Mouse (Mus musculus) hindbrain, embryonic 10.5 days (tissue): ENCODE data around the gene Nme7. TPM values are rescaled to one million over a fixed set of nuclear protein-coding genes. Genes with fewer than 3 reads are reported as not detected.

Experiments
- DNase-seq: peaks from one replicate; pipeline ENCODE4 v3.0.0-alpha.2; 2017; ENCODE audit warnings: low spot score
- H3K27ac ChIP-seq: fragments of 300-500 bp; sonication (generic); 2 replicates; pipeline ENCODE4 v1.5.1; 2016; ENCODE audit warnings: mild to moderate bottlenecking, moderate library complexity
- H3K27me3 ChIP-seq: fragments of 300-500 bp; sonication (generic); 2 replicates; pipeline ENCODE4 v1.6.1; 2016; ENCODE audit warnings: mild to moderate bottlenecking; ENCODE audit not compliant: poor library complexity, insufficient read depth, severe bottlenecking
- H3K36me3 ChIP-seq: fragments of 300-500 bp; sonication (generic); 2 replicates; pipeline ENCODE4 v1.6.1; 2016; ENCODE audit warnings: mild to moderate bottlenecking, moderate library complexity
- H3K4me1 ChIP-seq: fragments of 300-500 bp; sonication (generic); replicated peaks from 2 replicates; pipeline ENCODE4 v1.6.1; 2016; ENCODE audit warnings: mild to moderate bottlenecking
- H3K4me3 ChIP-seq: fragments of 300-500 bp; sonication (generic); 2 replicates; pipeline ENCODE4 v1.5.1; 2016; ENCODE audit warnings: mild to moderate bottlenecking, moderate library complexity
- H3K9me3 ChIP-seq: fragments of 300-500 bp; sonication (generic); 2 replicates; pipeline ENCODE4 v1.6.1; 2016; ENCODE audit warnings: mild to moderate bottlenecking, moderate library complexity
- WGBS: fragments of 180-500 bp; shearing (Covaris S2); methylation state at CpG from one replicate; pipeline ENCODE4 v1.1.7; 2016; 5-methylcytosine and 5-hydroxymethylcytosine counted together
- polyA plus RNA-seq: library from polyadenylated mRNA; unstranded; fragments of >200 nt; fragmentation: Nextera tagmentation; extraction: Ambion mirVana; gene quantifications from 2 replicates; pipeline ENCODE4 v1.2.1, GENCODE M21; 2016

The Nme7 gene
- polyA plus RNA-seq, 1 experiment from 2014 or later, result 31.8 TPM

DNA sequence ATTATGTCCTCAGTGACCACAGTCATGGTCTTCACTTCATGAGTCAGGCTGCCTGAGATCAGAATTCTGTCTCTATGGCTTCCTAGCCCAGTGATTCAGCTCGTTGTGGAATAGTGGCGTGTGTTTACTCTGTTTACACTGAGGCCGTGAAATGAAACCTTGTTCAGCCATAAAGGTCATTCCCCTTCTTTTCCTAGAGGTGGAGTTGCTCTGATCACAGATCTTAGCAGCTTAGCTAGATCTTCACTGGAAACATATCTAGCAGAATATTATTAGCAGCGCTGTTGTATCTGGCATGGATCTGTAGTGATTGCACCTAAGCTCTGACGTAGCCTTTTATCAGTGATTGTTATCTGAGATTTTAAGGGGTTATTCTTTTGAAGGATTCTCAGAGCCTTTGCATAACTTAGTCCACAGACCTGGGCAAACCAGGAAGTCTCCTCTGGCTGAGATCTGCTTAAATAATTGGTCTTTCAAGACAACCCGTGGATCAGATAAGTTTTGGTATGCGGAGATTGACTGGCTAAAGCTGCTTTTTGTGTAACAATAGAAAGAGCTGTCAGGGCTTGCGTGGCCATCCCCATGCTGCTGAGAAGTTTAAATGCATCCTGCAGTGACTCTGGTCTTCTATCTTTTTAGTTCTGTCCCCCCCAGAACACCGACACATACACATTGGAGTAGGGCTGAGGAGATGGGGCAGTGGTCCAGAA is 177.9 kb downstream of the Nme7 start:
- Histone ChIP-seq H3K4me1 (0 out of 2 replicates have a peak, but pooled peaks cover 4% of the 10 kb centered on the region), H3K36me3 (no peaks in the 10 kb centered on the region), H3K27me3 (no peaks in the 10 kb centered on the region), H3K27ac (no peak overlapping the region), H3K4me3 (no peak overlapping the region), H3K9me3 (no peaks in the 10 kb centered on the region)
- DNase-seq, result no peak
- WGBS, result 57% methylated on average over 9 of the region's 9 CpGs

DNA sequence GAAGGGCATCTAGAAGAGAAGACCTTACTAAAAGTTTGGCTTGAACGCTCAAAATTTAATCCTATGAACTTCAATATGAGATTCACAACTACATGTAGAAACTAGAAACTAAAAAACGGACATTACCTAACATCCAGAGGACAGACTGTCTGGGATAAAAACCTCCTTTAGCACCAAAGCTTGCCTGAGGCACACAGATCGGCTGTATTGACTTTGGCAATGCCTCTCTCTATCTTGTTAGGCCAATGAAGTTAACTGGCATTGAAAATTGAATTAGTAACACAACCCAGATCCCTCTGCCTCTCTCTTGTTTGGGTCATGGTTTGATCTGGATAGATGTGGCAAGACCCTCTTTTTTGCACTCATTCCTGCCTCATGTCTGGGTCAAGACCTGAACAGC is 178.9 kb downstream of the Nme7 start:
- no peak overlapping the region for H3K4me3 ChIP-seq
- H3K4me1 ChIP-seq, result 0 out of 2 replicates have a peak, but pooled peaks cover 4% of the 10 kb centered on the region
- H3K36me3 ChIP-seq, result no peaks in the 10 kb centered on the region
- no peak for DNase-seq
- H3K9me3 ChIP-seq, result no peaks in the 10 kb centered on the region
- WGBS, result 81% methylated on average over 3 of the region's 3 CpGs
- H3K27me3 ChIP-seq, result no peaks in the 10 kb centered on the region
- no peak overlapping the region for H3K27ac ChIP-seq

DNA sequence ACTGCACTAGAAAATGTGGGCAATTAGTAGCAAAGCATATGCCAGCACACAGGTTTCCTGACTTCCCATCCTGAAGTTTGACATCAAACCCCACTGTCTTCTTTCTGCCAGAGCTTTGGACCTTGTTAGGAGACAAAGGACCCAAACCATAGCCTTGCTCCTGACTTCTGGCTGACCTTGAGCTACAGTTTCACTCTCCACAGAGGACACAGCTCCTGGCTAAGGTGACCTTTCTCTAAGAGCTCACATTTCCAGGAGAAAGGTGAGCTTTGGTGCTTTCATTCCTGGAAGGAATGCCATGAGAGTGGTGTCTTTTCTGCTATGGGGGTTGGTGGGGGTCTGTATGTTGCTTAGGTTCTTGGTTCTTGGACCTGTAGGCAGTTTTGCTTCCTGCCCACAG is 179.8 kb downstream of the Nme7 start:
- no peak overlapping the region for H3K4me3 ChIP-seq
- H3K9me3 ChIP-seq, result no peaks in the 10 kb centered on the region
- H3K4me1 ChIP-seq, result 0 out of 2 replicates have a peak, but pooled peaks cover 4% of the 10 kb centered on the region
- no peak for DNase-seq
- no peaks in the 10 kb centered on the region for H3K36me3 ChIP-seq
- no peaks in the 10 kb centered on the region for H3K27me3 ChIP-seq
- H3K27ac ChIP-seq, result no peak overlapping the region

Other genes starting within 250 kb of the Nme7 start
- 0.09 TPM in 1 of 2 replicates, not detected in the other for gene Sell, start 242.1 kb upstream of the Nme7 start, polyA plus RNA-seq
- gene Selp, start 188.9 kb upstream of the Nme7 start, polyA plus RNA-seq, result not detected in 2 replicates
- gene F5, start 152.3 kb upstream of the Nme7 start, polyA plus RNA-seq, result 0.30 and 0.34 TPM in 2 replicates
- 8.2 and 12.5 TPM in 2 replicates for gene Slc19a2, start 55.1 kb upstream of the Nme7 start, polyA plus RNA-seq
- gene Ccdc181, start 28.5 kb upstream of the Nme7 start, polyA plus RNA-seq, result 11.2 and 12.2 TPM in 2 replicates
- 26.2 and 26.4 TPM in 2 replicates for gene Blzf1, start 3.4 kb downstream of the Nme7 start, polyA plus RNA-seq
- gene Atp1b1, start 154.2 kb downstream of the Nme7 start, polyA plus RNA-seq, result 19.0 and 25.9 TPM in 2 replicates